Mouse (Mus musculus) MEL (cell line): ENCODE results near the gene Id3. TPM values are rescaled to one million over a fixed set of nuclear protein-coding genes. Genes with fewer than 3 reads are reported as not detected.

ENCODE experiments used
- DNase-seq: peaks from one replicate; pipeline ENCODE4 v3.0.0; 2011; ENCODE audit warnings: low read depth, low spot score
- H3K27ac ChIP-seq: 2 replicates; pipeline ENCODE4 v1.5.1; 2012; ENCODE audit warnings: low read depth, mild to moderate bottlenecking, control low read depth, low read length, moderate library complexity; ENCODE audit not compliant: control insufficient read depth
- H3K27me3 ChIP-seq, 2 experiments: fragments of 150-350 bp in 1 of 2; sonication (generic) in 1 of 2; 2 replicates each; pipeline ENCODE4 v1.6.1; 2012; ENCODE audit warnings: low read length in 2 of 2, mild to moderate bottlenecking in 2 of 2, improper control_type of control experiment in 1 of 2, moderate library complexity in 1 of 2; ENCODE audit not compliant: insufficient read depth in 2 of 2, control insufficient read depth in 1 of 2
- H3K36me3 ChIP-seq, 2 experiments: 2 replicates each; pipeline ENCODE4 v1.6.1; 2012 to 2014; ENCODE audit warnings: low read length in 2 of 2, improper control_type of control experiment in 1 of 2, inconsistent platforms in 1 of 2, mild to moderate bottlenecking in 1 of 2; ENCODE audit not compliant: insufficient read depth in 2 of 2, control insufficient read depth in 1 of 2
- H3K4me1 ChIP-seq, 2 experiments: fragments of 150-350 bp in 1 of 2; sonication (generic) in 1 of 2; 2 replicates each; pipeline ENCODE4 v1.6.1; 2012; ENCODE audit warnings: low read length in 2 of 2, improper control_type of control experiment in 1 of 2, mild to moderate bottlenecking in 1 of 2; ENCODE audit not compliant: insufficient read depth in 2 of 2, control insufficient read depth in 1 of 2
- H3K4me3 ChIP-seq, 2 experiments: fragments of 150-350 bp in 1 of 2; sonication (generic) in 1 of 2; 2 replicates each; pipeline ENCODE4 v1.5.1; 2012; ENCODE audit warnings: low read depth in 2 of 2, low read length in 2 of 2, mild to moderate bottlenecking in 2 of 2, moderate library complexity in 2 of 2, control low read depth in 1 of 2, improper control_type of control experiment in 1 of 2; ENCODE audit not compliant: control insufficient read depth in 1 of 2, insufficient read depth in 1 of 2
- H3K79me2 ChIP-seq: 2 replicates; pipeline ENCODE4 v1.6.1; 2012; ENCODE audit warnings: mild to moderate bottlenecking, low read length, moderate library complexity; ENCODE audit not compliant: control insufficient read depth, poor library complexity, insufficient read depth
- H3K9ac ChIP-seq: 2 replicates; pipeline ENCODE4 v1.6.1; 2012; ENCODE audit warnings: low read depth, mild to moderate bottlenecking, control low read depth, low read length, moderate library complexity; ENCODE audit not compliant: control insufficient read depth, poor library complexity, severe bottlenecking
- H3K9me3 ChIP-seq: fragments of 150-350 bp; sonication (generic); replicated peaks from 2 replicates; pipeline ENCODE4 v1.6.1; 2012; ENCODE audit warnings: mild to moderate bottlenecking, low read length, improper control_type of control experiment, moderate library complexity; ENCODE audit not compliant: insufficient read depth
- CHD1 ChIP-seq: IDR thresholded peaks from 2 replicates; pipeline ENCODE4 v1.6.1; 2012; ENCODE audit warnings: low read depth, mild to moderate bottlenecking, inconsistent platforms, low read length, improper control_type of control experiment
- CHD2 ChIP-seq: IDR thresholded peaks from 2 replicates; pipeline ENCODE4 v1.6.1; 2011; ENCODE audit warnings: low read length, improper control_type of control experiment
- CTCF ChIP-seq, 3 experiments: IDR thresholded peaks in 2 of 3; conservative IDR thresholded peaks in 1 of 3; 2 replicates each; pipeline ENCODE4 v1.5.1; 2011 to 2012; ENCODE audit warnings: low read length in 3 of 3, low read depth in 2 of 3, mild to moderate bottlenecking in 2 of 3, improper control_type of control experiment in 1 of 3, inconsistent platforms in 1 of 3, mixed read lengths in 1 of 3, moderate library complexity in 1 of 3; ENCODE audit not compliant: control insufficient read depth in 1 of 3, insufficient read depth in 1 of 3, poor library complexity in 1 of 3, severe bottlenecking in 1 of 3
- ETS1 ChIP-seq: IDR thresholded peaks from 2 replicates; pipeline ENCODE4 v1.6.1; 2012; ENCODE audit warnings: low read depth, mild to moderate bottlenecking, inconsistent platforms, low read length, improper control_type of control experiment, moderate library complexity
- GABPA ChIP-seq: IDR thresholded peaks from 2 replicates; pipeline ENCODE4 v1.6.1; 2012; ENCODE audit warnings: low read depth, mild to moderate bottlenecking, inconsistent platforms, low read length, improper control_type of control experiment, moderate library complexity
- GATA1 ChIP-seq: IDR thresholded peaks from 2 replicates; pipeline ENCODE4 v1.6.1; 2011; ENCODE audit warnings: low read depth, low read length, improper control_type of control experiment
- HCFC1 ChIP-seq: IDR thresholded peaks from 2 replicates; pipeline ENCODE4 v1.6.1; 2012; ENCODE audit warnings: low read depth, mild to moderate bottlenecking, inconsistent platforms, low read length, improper control_type of control experiment, moderate library complexity
- JUND ChIP-seq: IDR thresholded peaks from 2 replicates; pipeline ENCODE4 v1.6.1; 2011; ENCODE audit warnings: low read depth, mild to moderate bottlenecking, improper control_type of control experiment, low read length
- KAT2A ChIP-seq: conservative IDR thresholded peaks from 2 replicates; pipeline ENCODE4 v1.6.1; 2012; ENCODE audit warnings: low read depth, low read length, improper control_type of control experiment, inconsistent platforms
- MAZ ChIP-seq: IDR thresholded peaks from 2 replicates; pipeline ENCODE4 v1.6.1; 2012; ENCODE audit warnings: low read depth, mild to moderate bottlenecking, inconsistent platforms, low read length, improper control_type of control experiment
- MYB ChIP-seq: IDR thresholded peaks from 2 replicates; pipeline ENCODE4 v1.6.1; 2011; ENCODE audit warnings: mild to moderate bottlenecking, low read depth, low read length, improper control_type of control experiment
- MYC ChIP-seq: IDR thresholded peaks from 2 replicates; pipeline ENCODE4 v1.6.1; 2011; ENCODE audit warnings: low read depth, mild to moderate bottlenecking, low read length, improper control_type of control experiment, moderate library complexity
- NRF1 ChIP-seq: IDR thresholded peaks from 2 replicates; pipeline ENCODE4 v1.6.1; 2014; ENCODE audit warnings: low read depth, mild to moderate bottlenecking, inconsistent platforms, low read length, improper control_type of control experiment, moderate library complexity; ENCODE audit not compliant: poor library complexity, insufficient read depth, severe bottlenecking
- POLR2A ChIP-seq, 2 experiments: IDR thresholded peaks; 2 replicates each; pipeline ENCODE4 v1.6.1; 2011 to 2012; ENCODE audit warnings: low read length in 2 of 2, mild to moderate bottlenecking in 2 of 2, control low read depth in 1 of 2, improper control_type of control experiment in 1 of 2, low read depth in 1 of 2, moderate library complexity in 1 of 2; ENCODE audit not compliant: control insufficient read depth in 1 of 2, insufficient read depth in 1 of 2, poor library complexity in 1 of 2
- POLR2AphosphoS2 ChIP-seq: IDR thresholded peaks from 2 replicates; pipeline ENCODE4 v1.6.1; 2011; ENCODE audit warnings: low read length, improper control_type of control experiment
- POLR2AphosphoS5 ChIP-seq: IDR thresholded peaks from 2 replicates; pipeline ENCODE4 v1.6.1; 2012; ENCODE audit warnings: low read depth, borderline replicate concordance, mild to moderate bottlenecking, inconsistent platforms, low read length, moderate library complexity, mixed read lengths
- TAL1 ChIP-seq: IDR thresholded peaks from 2 replicates; pipeline ENCODE4 v1.6.1; 2012; ENCODE audit warnings: mild to moderate bottlenecking, inconsistent platforms, low read length, moderate library complexity, mixed read lengths
- UBTF ChIP-seq: IDR thresholded peaks from 2 replicates; pipeline ENCODE4 v1.6.1; 2012; ENCODE audit warnings: low read depth, mild to moderate bottlenecking, inconsistent platforms, low read length, improper control_type of control experiment, moderate library complexity, borderline replicate concordance; ENCODE audit not compliant: insufficient read depth
- USF1 ChIP-seq: IDR thresholded peaks from 2 replicates; pipeline ENCODE4 v1.6.1; 2014; ENCODE audit warnings: low read depth, mild to moderate bottlenecking, inconsistent platforms, low read length, improper control_type of control experiment, moderate library complexity
- ZKSCAN1 ChIP-seq: IDR thresholded peaks from 2 replicates; pipeline ENCODE4 v1.6.1; 2012; ENCODE audit warnings: low read depth, mild to moderate bottlenecking, inconsistent platforms, low read length, improper control_type of control experiment, moderate library complexity
- ZMIZ1 ChIP-seq: IDR thresholded peaks from 2 replicates; pipeline ENCODE4 v1.6.1; 2012; ENCODE audit warnings: low read depth, mild to moderate bottlenecking, inconsistent platforms, low read length, improper control_type of control experiment, moderate library complexity
- polyA plus RNA-seq, 2 experiments: library from polyadenylated mRNA; stranded (reverse) in 1 of 2; unstranded in 1 of 2; fragments of >175 nt in 1 of 2; fragments of >200 nt in 1 of 2; gene quantifications; 2 replicates each; pipeline versions ENCODE4 v1.2.1 to v1.2.4; 2012; ENCODE audit warnings: low replicate concordance in 2 of 2, low read depth in 1 of 2; ENCODE audit not compliant: insufficient read length in 2 of 2, insufficient read depth in 1 of 2, missing spikeins in 1 of 2
- total RNA-seq: library from RNA; depleted of rRNA; stranded (reverse); fragments of 300-350 nt; gene quantifications from 2 replicates; pipeline ENCODE4 v1.2.3, GENCODE M21; 2012

Id3 gene
- total and polyA plus RNA-seq, 3 experiments = 0.17 to 0.27 TPM; not detected in 1

DNA sequence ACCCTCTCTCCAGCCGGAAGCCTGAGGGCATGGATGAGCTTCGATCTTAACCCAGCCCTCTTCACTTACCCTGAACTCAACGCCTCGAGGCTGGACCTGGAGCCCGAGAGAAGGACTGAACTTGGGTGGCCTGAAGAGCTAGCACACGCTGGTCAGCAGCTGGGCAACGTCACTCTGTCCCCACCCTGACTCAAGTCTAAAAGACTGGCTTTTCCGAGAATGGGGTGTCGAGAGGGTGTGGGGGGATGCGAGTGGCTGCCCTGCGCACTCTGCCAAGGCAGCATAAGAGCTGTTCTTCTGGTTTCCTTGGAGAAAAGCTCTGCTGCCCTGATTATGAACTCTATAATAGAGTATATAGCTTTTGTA lies 1.6 kb downstream of the Id3 start:
- Histone ChIP-seq H3K4me1 (peaks cover 2 to 12% of the 10 kb centered on the region in 2 experiments; a peak in 3 of 4 replicates), H3K9me3 (no peaks in the 10 kb centered on the region), H3K4me3 (no peak overlapping the region), H3K79me2 (no peaks in the 10 kb centered on the region), H3K27me3 (peaks cover 5 to 8% of the 10 kb centered on the region in 2 experiments), H3K27ac (no peak overlapping the region), H3K36me3 (peaks cover 0 to 8% of the 10 kb centered on the region in 2 experiments; a peak in 1 of 4 replicates), H3K9ac (no peak overlapping the region)
- DNase-seq = no peak
- TF ChIP-seq POLR2A (IDR thresholded peaks at IDR 0.05; ENCODE audit: control insufficient read depth in 1 of 2, insufficient read depth in 1 of 2, low read depth in 1 of 2, low read length in 2 of 2, poor library complexity in 1 of 2) = no peak
- no peak for TF ChIP-seq POLR2AphosphoS2
- no peak for TF ChIP-seq KAT2A
- no peak for TF ChIP-seq CHD2
- no peak for TF ChIP-seq MYB
- TF ChIP-seq HCFC1 = no peak
- no peak for TF ChIP-seq POLR2AphosphoS5
- no peak for TF ChIP-seq MYC
- TF ChIP-seq NRF1 = no peak
- no peak for TF ChIP-seq ZMIZ1
- TF ChIP-seq ETS1 = no peak
- TF ChIP-seq UBTF = no peak
- TF ChIP-seq GATA1 = no peak
- TF ChIP-seq ZKSCAN1 = no peak
- TF ChIP-seq MAZ = no peak
- TF ChIP-seq TAL1 = no peak
- no peak for TF ChIP-seq GABPA

DNA sequence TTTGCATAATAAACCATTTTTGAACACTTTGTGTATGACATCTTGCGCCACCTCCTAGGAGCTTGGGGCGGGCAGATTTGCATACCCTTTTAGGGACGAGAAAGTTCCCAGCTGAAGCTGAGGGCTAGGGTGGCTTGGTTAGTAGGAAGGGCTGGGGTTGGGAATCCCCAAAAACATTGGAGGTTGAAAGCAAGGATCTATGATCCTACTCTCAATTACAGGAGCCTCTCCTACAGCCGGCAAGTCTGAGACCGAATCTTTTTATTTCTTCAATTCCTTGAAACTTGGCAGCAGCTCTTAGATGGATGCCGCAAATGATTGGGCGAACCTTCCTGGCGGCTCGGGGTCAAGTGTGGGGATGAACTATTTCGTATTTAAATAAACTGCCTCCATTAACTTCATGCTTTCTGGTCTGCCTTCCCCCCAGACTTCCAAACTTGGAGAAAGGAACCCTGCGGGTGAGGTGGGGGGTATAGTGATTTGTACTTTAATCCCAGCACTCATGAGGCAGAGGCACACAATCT lies 2.1 kb downstream of the Id3 start:
- H3K27ac ChIP-seq = no peak overlapping the region
- H3K4me1 ChIP-seq = peaks cover 2 to 12% of the 10 kb centered on the region in 2 experiments; a peak in 3 of 4 replicates
- H3K79me2 ChIP-seq = no peaks in the 10 kb centered on the region
- peaks cover 5 to 8% of the 10 kb centered on the region in 2 experiments for H3K27me3 ChIP-seq
- H3K36me3 ChIP-seq = peaks cover 0 to 8% of the 10 kb centered on the region in 2 experiments; a peak in 1 of 4 replicates
- H3K9me3 ChIP-seq = no peaks in the 10 kb centered on the region
- TF ChIP-seq USF1 (no peak), GATA1 (no peak), JUND (no peak), CHD2 (no peak), ETS1 (no peak), CHD1 (no peak), CTCF (IDR thresholded peaks at IDR 0.05 in 2 of 3, conservative IDR thresholded peaks at IDR 0.05 in 1 of 3; ENCODE audit: control insufficient read depth in 1 of 3, insufficient read depth in 1 of 3, low read depth in 2 of 3, low read length in 3 of 3, poor library complexity in 1 of 3, severe bottlenecking in 1 of 3) (no peak)
- H3K4me3 ChIP-seq = no peak overlapping the region
- DNase-seq = no peak
- H3K9ac ChIP-seq = no peak overlapping the region
